Mouse (Mus musculus) CH12.LX (cell line): ENCODE measurements at regions not wholly inside any gene's neighbourhood (a gene's known extent, or its start where the extent isn't known, plus 50 kb on each side); places are given as distances from the start of the nearest gene placed in this dataset.
A peak's percentile ranks its signal among the peaks of the same experiment; 100 is the strongest.
"Not testable (repeated sequence)": the region's sequence is repeated elsewhere in the genome, so short reads cannot be mapped to it uniquely, and the experiment has no call there.

Source experiments
- DNase-seq: peaks from one replicate; pipeline ENCODE4 v3.0.0-alpha.2; 2013; ENCODE audit errors: extremely low read depth
- H3K27ac ChIP-seq: 2 replicates; pipeline ENCODE4 v1.5.1; 2012; ENCODE audit warnings: low read depth, mild to moderate bottlenecking, control low read depth, moderate library complexity; ENCODE audit not compliant: insufficient read depth
- H3K27me3 ChIP-seq: replicated peaks from 2 replicates; pipeline ENCODE3; 2012; ENCODE audit warnings: inconsistent platforms
- H3K36me3 ChIP-seq, 2 experiments: replicated peaks in 1 of 2; 2 replicates each; pipeline versions ENCODE3 to v1.6.1; 2012; ENCODE audit warnings: inconsistent platforms in 1 of 2, low read length in 1 of 2, mild to moderate bottlenecking in 1 of 2, mixed read lengths in 1 of 2, moderate library complexity in 1 of 2; ENCODE audit not compliant: control insufficient read depth in 1 of 2, insufficient read depth in 1 of 2
- H3K4me1 ChIP-seq, 2 experiments: 2 replicates each; pipeline ENCODE4 v1.6.1; 2012; ENCODE audit warnings: inconsistent platforms in 1 of 2, moderate library complexity in 1 of 2; ENCODE audit not compliant: insufficient read depth in 2 of 2, control insufficient read depth in 1 of 2
- H3K4me2 ChIP-seq: 2 replicates; pipeline ENCODE4 v1.6.1; 2012; ENCODE audit warnings: low read depth, mild to moderate bottlenecking, control low read depth; ENCODE audit not compliant: poor library complexity, insufficient read depth, severe bottlenecking
- H3K4me3 ChIP-seq, 3 experiments: fragments of 150-350 bp in 1 of 3; sonication (generic) in 1 of 3; replicated peaks in 1 of 3; 2 replicates each; pipeline versions ENCODE3 to v1.5.1; 2011 to 2012; ENCODE audit warnings: low read depth in 2 of 3, low read length in 2 of 3, mild to moderate bottlenecking in 2 of 3, moderate library complexity in 2 of 3, control low read depth in 1 of 3, improper control_type of control experiment in 1 of 3, inconsistent platforms in 1 of 3, mixed read lengths in 1 of 3; ENCODE audit not compliant: poor library complexity in 1 of 3
- H3K79me2 ChIP-seq: replicated peaks from 2 replicates; pipeline ENCODE4 v1.6.1; 2012; ENCODE audit warnings: mild to moderate bottlenecking, moderate library complexity; ENCODE audit not compliant: control insufficient read depth, poor library complexity, insufficient read depth, severe bottlenecking; ENCODE audit errors: extremely low read depth
- H3K9ac ChIP-seq: 2 replicates; pipeline ENCODE4 v1.6.1; 2012; ENCODE audit warnings: low read depth, mild to moderate bottlenecking, control low read depth, moderate library complexity; ENCODE audit not compliant: insufficient read depth
- H3K9me3 ChIP-seq: replicated peaks from 2 replicates; pipeline ENCODE3; 2012; ENCODE audit warnings: low read length, inconsistent platforms, mixed read lengths
- BHLHE40 ChIP-seq: IDR thresholded peaks from 2 replicates; pipeline ENCODE4 v1.6.1; 2011; ENCODE audit warnings: mild to moderate bottlenecking, low read depth, low read length, improper control_type of control experiment
- CHD1 ChIP-seq: IDR thresholded peaks from 2 replicates; pipeline ENCODE4 v1.6.1; 2012; ENCODE audit warnings: low read depth, low read length, improper control_type of control experiment, inconsistent platforms
- CTCF ChIP-seq, 2 experiments: IDR thresholded peaks in 1 of 2; conservative IDR thresholded peaks in 1 of 2; 2 replicates each; pipeline ENCODE4 v1.5.1; 2011 to 2012; ENCODE audit warnings: low read depth in 2 of 2, low read length in 2 of 2, improper control_type of control experiment in 1 of 2, inconsistent platforms in 1 of 2, mild to moderate bottlenecking in 1 of 2, moderate library complexity in 1 of 2
- ELF1 ChIP-seq: IDR thresholded peaks from 2 replicates; pipeline ENCODE4 v1.6.1; 2014; ENCODE audit warnings: low read depth, mild to moderate bottlenecking, inconsistent platforms, low read length, improper control_type of control experiment
- GABPA ChIP-seq: IDR thresholded peaks from 2 replicates; pipeline ENCODE4 v1.6.1; 2012; ENCODE audit warnings: low read depth, low read length, improper control_type of control experiment, inconsistent platforms; ENCODE audit not compliant: insufficient replicate concordance
- JUND ChIP-seq: conservative IDR thresholded peaks from 2 replicates; pipeline ENCODE4 v1.6.1; 2011; ENCODE audit warnings: low read depth, low read length, improper control_type of control experiment
- MAX ChIP-seq: IDR thresholded peaks from 2 replicates; pipeline ENCODE4 v1.6.1; 2011; ENCODE audit warnings: low read length, improper control_type of control experiment
- MEF2A ChIP-seq: IDR thresholded peaks from 2 replicates; pipeline ENCODE4 v1.6.1; 2014; ENCODE audit warnings: low read depth, mild to moderate bottlenecking, inconsistent platforms, low read length, improper control_type of control experiment, borderline replicate concordance
- MXI1 ChIP-seq: IDR thresholded peaks from 2 replicates; pipeline ENCODE4 v1.6.1; 2011; ENCODE audit warnings: mild to moderate bottlenecking, low read depth, low read length, improper control_type of control experiment
- MYC ChIP-seq: IDR thresholded peaks from 2 replicates; pipeline ENCODE4 v1.6.1; 2011; ENCODE audit warnings: low read depth, mild to moderate bottlenecking, improper control_type of control experiment, low read length
- RCOR1 ChIP-seq: conservative IDR thresholded peaks from 2 replicates; pipeline ENCODE4 v1.6.1; 2012; ENCODE audit warnings: low read depth, mild to moderate bottlenecking, inconsistent platforms, low read length, improper control_type of control experiment
- SIN3A ChIP-seq: IDR thresholded peaks from 2 replicates; pipeline ENCODE4 v1.6.1; 2012; ENCODE audit warnings: low read length, improper control_type of control experiment, inconsistent platforms
- SMC3 ChIP-seq: IDR thresholded peaks from 2 replicates; pipeline ENCODE4 v1.6.1; 2011; ENCODE audit warnings: low read depth, low read length, improper control_type of control experiment
- TBP ChIP-seq: conservative IDR thresholded peaks from 2 replicates; pipeline ENCODE4 v1.6.1; 2011; ENCODE audit warnings: low read depth, low read length, improper control_type of control experiment
- TCF12 ChIP-seq: IDR thresholded peaks from 2 replicates; pipeline ENCODE4 v1.6.1; 2014; ENCODE audit warnings: low read depth, mild to moderate bottlenecking, inconsistent platforms, low read length, improper control_type of control experiment
- USF1 ChIP-seq: IDR thresholded peaks from 2 replicates; pipeline ENCODE4 v1.6.1; 2014; ENCODE audit warnings: low read depth, mild to moderate bottlenecking, inconsistent platforms, low read length, improper control_type of control experiment
- USF2 ChIP-seq: conservative IDR thresholded peaks from 2 replicates; pipeline ENCODE4 v1.6.1; 2011; ENCODE audit warnings: low read depth, low read length, improper control_type of control experiment
- ZC3H11A ChIP-seq: IDR thresholded peaks from 2 replicates; pipeline ENCODE4 v1.6.1; 2012; ENCODE audit warnings: low read depth, mild to moderate bottlenecking, inconsistent platforms, low read length, improper control_type of control experiment
- ZKSCAN1 ChIP-seq: IDR thresholded peaks from 2 replicates; pipeline ENCODE4 v1.6.1; 2012; ENCODE audit warnings: low read depth, inconsistent platforms, low read length, improper control_type of control experiment, borderline replicate concordance
- ZNF384 ChIP-seq: IDR thresholded peaks from 2 replicates; pipeline ENCODE4 v1.6.1; 2012; ENCODE audit warnings: low read depth, low read length, improper control_type of control experiment, inconsistent platforms
- dilution Hi-C: fragments of 300-500 bp; cut with MboI; formaldehyde crosslinking; loops from 2 replicates; pipeline ENCODE4 v1.14.3; 2020; ENCODE audit warnings: low sequenced_read_pairs; ENCODE audit not compliant: extremely low pct_unique_long_range_greater_than_20kb, extremely low pct_ligation_motif_present
- in situ Hi-C: fragments of 300-500 bp; cut with MboI; formaldehyde crosslinking; loops from 3 replicates; pipeline ENCODE4 v1.14.3; 2019; ENCODE audit warnings: low sequenced_read_pairs, low pct_ligation_motif_present, low pct_unique_long_range_greater_than_20kb, mixed read lengths

- DNase-seq, H3K9ac ChIP-seq, H3K9me3 ChIP-seq, H3K27me3 ChIP-seq, dilution Hi-C loops, in situ Hi-C loops: not testable (repeated sequence)
- peaks cover 89% of the 10 kb centered on the region for H3K79me2 ChIP-seq
- H3K36me3 ChIP-seq, result peaks cover 64 to 83% of the 10 kb centered on the region in 2 experiments
- peak overlapping the region; percentile 52 for H3K4me2 ChIP-seq
- TF ChIP-seq CHD1, result 0 out of 2 replicates have a peak, but pooled peaks have one; percentile 57
- 0 out of 2 replicates have a peak, but pooled peaks have one; percentile 20 for TF ChIP-seq TCF12
- peak; percentile 43 for TF ChIP-seq MXI1
- TF ChIP-seq BHLHE40, result peak; percentile 71; the same call in 1 of the 2 replicates
- peak; percentile 57; the same call in 1 of the 2 replicates for TF ChIP-seq MAX
- peaks cover 15 to 45% of the 10 kb centered on the region in 2 experiments for H3K4me1 ChIP-seq
- peak overlapping the region; percentile 61 to 85 (median 73) for H3K4me3 ChIP-seq
- H3K27ac ChIP-seq, result peak overlapping the region; percentile 30
These were observed 89.4 kb upstream of the Dlg1 start for GRCm38 (mm10) chr16:31573833-31574232.

- H3K27me3 ChIP-seq, H3K9me3 ChIP-seq, H3K27ac ChIP-seq, in situ Hi-C loops, dilution Hi-C loops, DNase-seq: not testable (repeated sequence)
- TF ChIP-seq MXI1 (peak; percentile 92), MAX (peak; percentile 62), USF2 (peak; percentile 32; the same call in 1 of the 2 replicates), USF1 (peak; percentile 63), SIN3A (peak; percentile 85), CHD1 (0 out of 2 replicates have a peak, but pooled peaks have one; percentile 2)
- Histone ChIP-seq H3K4me1 (peaks cover 15 to 42% of the 10 kb centered on the region in 2 experiments), H3K9ac (peak overlapping the region; percentile 82; the same call in 1 of the 2 replicates), H3K36me3 (peaks cover 52 to 65% of the 10 kb centered on the region in 2 experiments), H3K79me2 (peaks cover 71% of the 10 kb centered on the region), H3K4me2 (peak overlapping the region; percentile 52), H3K4me3 (peak overlapping the region; percentile 61 to 85 (median 73))
These were observed 87.6 kb upstream of the Dlg1 start for GRCm38 (mm10) chr16:31575646-31576045.

- DNase-seq, result no peak
- no peaks in the 10 kb centered on the region for H3K9me3 ChIP-seq
- no peaks in the 10 kb centered on the region for H3K27me3 ChIP-seq
- H3K9ac ChIP-seq, result peak overlapping the region; percentile 82
- no peak overlapping the region for H3K27ac ChIP-seq
- peak overlapping the region; percentile 52 for H3K4me2 ChIP-seq
- TF ChIP-seq SIN3A (peak; percentile 62; the same call in 1 of the 2 replicates), SMC3 (no peak), TBP (no peak), JUND (no peak), MEF2A (no peak), GABPA (no peak), MYC (no peak), USF2 (no peak), BHLHE40 (no peak), ZC3H11A (no peak), MXI1 (peak; percentile 57; the same call in 1 of the 2 replicates), ZNF384 (no peak), CTCF (conservative IDR thresholded peaks at IDR 0.05 in 1 of 2, IDR thresholded peaks at IDR 0.05 in 1 of 2; ENCODE audit: low read depth in 2 of 2, low read length in 2 of 2) (no peak), ZKSCAN1 (no peak), RCOR1 (no peak), TCF12 (no peak), ELF1 (no peak)
- in situ Hi-C loops, result no loop called here
- dilution Hi-C loops, result no loop called here
- H3K79me2 ChIP-seq, result peaks cover 63% of the 10 kb centered on the region
- peak overlapping the region; percentile 61 to 85 (median 73) for H3K4me3 ChIP-seq
- H3K36me3 ChIP-seq, result peaks cover 50 to 57% of the 10 kb centered on the region in 2 experiments
- peaks cover 12 to 37% of the 10 kb centered on the region in 2 experiments for H3K4me1 ChIP-seq
These were observed 86.8 kb upstream of the Dlg1 start for GRCm38 (mm10) chr16:31576422-31576821.
